Mouse (Mus musculus): ENCODE measurements at regions not wholly inside any gene's neighbourhood (a gene's known extent, or its start where the extent isn't known, plus 50 kb on each side); places are given as distances from the start of the nearest gene placed in this dataset.

GRCm38 (mm10) chr13:90584766-90585165 is 320.4 kb downstream of the Atp6ap1l start:
- CTCF ChIA-PET = no interaction called here
- POLR2A ChIA-PET = no interaction called here

- ChIA-PET CTCF (no interaction called here), POLR2A (no interaction called here)
Measured at GRCm38 (mm10) chr13:90575371-90575770, 329.8 kb downstream of the Atp6ap1l start.

- ChIA-PET POLR2A (no interaction called here), CTCF (no interaction called here)
Measured at GRCm38 (mm10) chr13:90572580-90572979, 332.6 kb downstream of the Atp6ap1l start.

- POLR2A ChIA-PET = no interaction called here
- CTCF ChIA-PET = no interaction called here
Measured at GRCm38 (mm10) chr13:90563183-90563840, 341.8 kb downstream of the Atp6ap1l start.

GRCm38 (mm10) chr13:90560095-90560494 is 345.1 kb downstream of the Atp6ap1l start:
- ChIA-PET POLR2A (no interaction called here), CTCF (no interaction called here)

GRCm38 (mm10) chr13:90559481-90559880 is 345.7 kb downstream of the Atp6ap1l start:
- POLR2A ChIA-PET = no interaction called here
- CTCF ChIA-PET = no interaction called here

- CTCF ChIA-PET = no interaction called here
- POLR2A ChIA-PET = no interaction called here
Measured at GRCm38 (mm10) chr13:90551166-90551565, 354.0 kb downstream of the Atp6ap1l start.

- POLR2A ChIA-PET = no interaction called here
- CTCF ChIA-PET = no interaction called here
Measured at GRCm38 (mm10) chr13:90546288-90547035, 358.7 kb downstream of the Atp6ap1l start.

GRCm38 (mm10) chr13:90545816-90546215 is 359.3 kb downstream of the Atp6ap1l start:
- ChIA-PET CTCF (no interaction called here), POLR2A (no interaction called here)

GRCm38 (mm10) chr13:90537525-90537924 is 367.6 kb downstream of the Atp6ap1l start:
- ChIA-PET POLR2A (no interaction called here), CTCF (interaction anchor here in 1 of 4 experiments (0.6 kb wide), 1 partner anchor 1344 kb away, joined by 9 read pairs; no protein-coding TSS in a partner anchor)

GRCm38 (mm10) chr13:90526998-90527397 is 378.2 kb downstream of the Atp6ap1l start:
- ChIA-PET POLR2A (no interaction called here), CTCF (interaction anchor here in 2 of 4 experiments (0.5 to 0.6 kb wide), 2 partner anchors 12 to 445 kb away, joined by 3 read pairs; no protein-coding TSS in a partner anchor)

GRCm38 (mm10) chr13:90525801-90526200 is 379.4 kb downstream of the Atp6ap1l start:
- POLR2A ChIA-PET = no interaction called here

GRCm38 (mm10) chr13:90521758-90522245 is 383.4 kb downstream of the Atp6ap1l start:
- ChIA-PET CTCF (no interaction called here), POLR2A (interaction anchor here in 1 of 4 experiments (0.6 kb wide), 1 partner anchor 159 kb away, joined by 4 read pairs; no protein-coding TSS in a partner anchor)

More at GRCm38 (mm10) chr13:90525801-90526200, 379.4 kb downstream of the Atp6ap1l start:
- CTCF ChIA-PET = no interaction called here

- ChIA-PET POLR2A (interaction anchor here in 1 of 4 experiments (0.6 kb wide), 1 partner anchor 1158 kb away, joined by 3 read pairs; no protein-coding TSS in a partner anchor), CTCF (no interaction called here)
Measured at GRCm38 (mm10) chr13:90520992-90521757, 384.0 kb downstream of the Atp6ap1l start.

GRCm38 (mm10) chr13:90515773-90516503 is 389.2 kb downstream of the Atp6ap1l start:
- ChIA-PET CTCF (interaction anchor here in 1 of 4 experiments (0.7 kb wide), 1 partner anchor 11 kb away, joined by 3 read pairs; no protein-coding TSS in a partner anchor), POLR2A (interaction anchor here in 2 of 4 experiments (0.6 to 0.7 kb wide), 2 partner anchors 50 to 574 kb away, joined by 3 to 6 read pairs; no protein-coding TSS in a partner anchor)

GRCm38 (mm10) chr13:90513867-90514266 is 391.3 kb downstream of the Atp6ap1l start:
- CTCF ChIA-PET = no interaction called here
- POLR2A ChIA-PET = no interaction called here

- POLR2A ChIA-PET = no interaction called here
- CTCF ChIA-PET = no interaction called here
Measured at GRCm38 (mm10) chr13:90512786-90513401, 392.3 kb downstream of the Atp6ap1l start.

GRCm38 (mm10) chr13:90510479-90510878 is 394.7 kb downstream of the Atp6ap1l start:
- POLR2A ChIA-PET = no interaction called here

GRCm38 (mm10) chr13:90503188-90503587 is 402.0 kb downstream of the Atp6ap1l start:
- CTCF ChIA-PET = no interaction called here
- POLR2A ChIA-PET = no interaction called here

More at GRCm38 (mm10) chr13:90510479-90510878, 394.7 kb downstream of the Atp6ap1l start:
- CTCF ChIA-PET = no interaction called here
